Mouse (Mus musculus): Measurements from ENCODE around the gene Nrbp1.
"Not testable (repeated sequence)": the region's sequence is repeated elsewhere in the genome, so short reads cannot be mapped to it uniquely, and the experiment has no call there.

Gene Nrbp1

DNA sequence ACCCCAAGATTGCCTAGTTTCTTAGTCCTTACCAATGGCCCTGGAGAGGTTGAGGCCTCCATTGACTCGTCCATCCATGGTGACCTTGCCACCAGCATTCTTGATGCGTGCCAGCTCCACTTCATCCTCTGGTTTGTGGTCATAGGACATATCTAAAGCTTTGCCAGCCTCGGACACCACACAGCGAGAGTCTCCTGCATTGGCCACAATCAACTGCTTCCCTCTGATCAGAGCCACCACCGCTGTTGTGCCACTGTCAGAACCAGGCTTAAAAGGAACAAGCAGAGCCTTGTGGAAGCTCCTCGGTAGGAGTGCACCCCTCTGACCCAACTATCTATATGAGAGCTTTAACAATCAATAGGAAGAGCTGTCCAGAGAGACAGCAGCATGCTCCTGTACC lies 36.2 kb upstream of the Nrbp1 start:
- DNase-seq (ENCODE audit: low read depth, low spot score): no peak

DNA sequence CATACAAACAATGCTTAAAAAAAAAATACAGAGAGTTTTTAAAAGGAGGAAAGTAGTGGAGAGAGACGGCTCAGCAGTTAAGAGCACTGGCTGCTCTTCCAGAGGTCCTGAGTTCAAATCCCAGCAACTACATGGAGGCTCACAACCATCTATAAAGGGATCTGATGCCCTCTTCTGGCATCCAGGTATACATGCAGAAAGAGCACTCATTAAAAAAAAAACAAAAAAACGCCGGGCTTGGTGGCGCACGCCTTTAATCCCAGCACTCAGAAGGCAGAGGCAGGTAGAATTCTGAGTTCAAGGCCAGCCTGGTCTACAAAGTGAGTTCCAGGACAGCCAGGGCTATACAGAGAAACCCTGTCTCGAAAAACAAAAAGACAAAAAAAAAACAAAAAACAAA lies 24.1 kb upstream of the Nrbp1 start:
- not testable (repeated sequence) for DNase-seq (ENCODE audit: low read depth, low spot score)

DNA sequence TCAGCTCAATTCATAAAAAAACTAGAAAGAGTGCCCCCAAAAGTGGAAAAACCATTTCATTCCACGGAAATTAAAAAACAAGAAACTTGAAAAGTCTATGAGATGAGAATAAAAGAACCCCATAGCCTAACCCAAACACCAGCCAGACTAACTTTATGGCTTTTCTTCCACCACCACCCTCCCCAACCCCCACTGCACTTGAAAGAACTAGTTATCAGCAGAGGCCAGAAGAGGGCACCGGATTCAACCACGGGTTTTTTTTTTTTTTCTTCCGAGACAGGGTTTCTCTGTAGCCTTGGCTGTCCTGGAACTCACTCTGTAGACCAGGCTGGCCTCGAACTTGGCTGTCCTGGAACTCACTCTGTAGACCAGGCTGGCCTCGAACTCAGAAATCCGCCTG lies 22.4 kb upstream of the Nrbp1 start:
- DNase-seq (ENCODE audit: low read depth, low spot score): no peak

DNA sequence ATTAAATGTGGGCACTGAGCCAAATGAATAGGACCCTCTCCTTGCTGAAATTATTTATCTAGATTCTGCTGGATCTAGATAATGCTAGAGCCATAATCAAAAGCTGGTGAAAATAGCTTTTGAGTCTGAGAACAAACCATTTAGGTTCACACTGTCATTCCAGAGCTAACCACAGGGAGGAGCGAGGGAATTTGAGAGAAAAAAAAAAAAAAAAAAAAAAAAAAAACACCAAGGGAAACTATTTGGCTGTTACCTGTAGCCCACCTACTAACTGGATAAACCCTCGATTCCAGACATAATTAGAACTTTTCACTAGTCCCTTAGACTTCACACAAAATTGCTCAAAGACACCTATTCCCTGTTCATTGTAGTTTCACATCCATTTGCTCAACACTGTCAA lies 21.6 kb upstream of the Nrbp1 start:
- no peak for DNase-seq (ENCODE audit: low read depth, low spot score)

DNA sequence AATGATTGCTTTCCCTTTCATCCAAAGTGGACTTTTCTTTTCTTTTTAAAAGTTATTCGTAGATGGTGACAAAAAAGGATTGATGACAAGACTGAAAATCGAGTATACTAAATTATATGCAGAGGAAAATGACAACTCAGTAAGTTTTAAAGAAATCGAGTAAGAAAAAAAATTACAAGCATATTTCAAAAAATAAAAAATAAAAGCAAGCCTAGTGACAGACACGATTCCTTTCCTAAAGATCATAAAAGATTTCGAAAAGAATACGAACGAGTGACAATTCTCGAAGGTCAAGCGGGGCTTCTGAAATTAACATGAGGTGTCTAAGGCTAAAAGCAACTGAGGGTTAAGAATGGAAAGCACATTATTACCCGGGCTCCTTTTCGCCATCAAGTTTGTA lies 21.2 kb upstream of the Nrbp1 start:
- no peak for DNase-seq (ENCODE audit: low read depth, low spot score)

DNA sequence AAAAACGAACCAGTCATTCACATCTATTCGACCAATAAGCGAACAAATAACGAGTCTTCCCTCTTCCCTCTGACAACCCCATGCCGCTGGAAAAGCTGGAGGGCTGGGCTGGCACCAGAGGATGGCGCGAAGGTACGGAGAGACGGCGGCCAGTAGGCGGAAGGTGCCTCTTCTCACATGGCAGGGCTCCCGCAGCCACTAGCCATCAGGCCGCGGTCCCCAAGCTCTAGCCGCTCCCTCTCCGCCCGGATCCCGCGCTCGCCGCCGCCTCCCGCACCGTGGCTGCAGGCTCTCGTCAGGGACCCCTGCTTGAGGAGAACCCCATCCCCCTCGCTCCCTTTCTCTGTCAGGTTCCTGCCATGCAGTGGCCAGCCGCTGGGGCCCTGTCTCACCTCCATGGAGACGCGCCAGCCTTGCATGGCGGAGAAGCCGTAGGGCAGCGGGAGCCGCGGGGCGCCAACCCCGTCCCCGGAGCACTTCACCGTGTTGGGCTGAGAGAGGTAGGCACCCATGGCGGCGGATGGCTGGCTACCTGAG lies 20.7 kb upstream of the Nrbp1 start:
- no peak for DNase-seq (ENCODE audit: low read depth, low spot score)

DNA sequence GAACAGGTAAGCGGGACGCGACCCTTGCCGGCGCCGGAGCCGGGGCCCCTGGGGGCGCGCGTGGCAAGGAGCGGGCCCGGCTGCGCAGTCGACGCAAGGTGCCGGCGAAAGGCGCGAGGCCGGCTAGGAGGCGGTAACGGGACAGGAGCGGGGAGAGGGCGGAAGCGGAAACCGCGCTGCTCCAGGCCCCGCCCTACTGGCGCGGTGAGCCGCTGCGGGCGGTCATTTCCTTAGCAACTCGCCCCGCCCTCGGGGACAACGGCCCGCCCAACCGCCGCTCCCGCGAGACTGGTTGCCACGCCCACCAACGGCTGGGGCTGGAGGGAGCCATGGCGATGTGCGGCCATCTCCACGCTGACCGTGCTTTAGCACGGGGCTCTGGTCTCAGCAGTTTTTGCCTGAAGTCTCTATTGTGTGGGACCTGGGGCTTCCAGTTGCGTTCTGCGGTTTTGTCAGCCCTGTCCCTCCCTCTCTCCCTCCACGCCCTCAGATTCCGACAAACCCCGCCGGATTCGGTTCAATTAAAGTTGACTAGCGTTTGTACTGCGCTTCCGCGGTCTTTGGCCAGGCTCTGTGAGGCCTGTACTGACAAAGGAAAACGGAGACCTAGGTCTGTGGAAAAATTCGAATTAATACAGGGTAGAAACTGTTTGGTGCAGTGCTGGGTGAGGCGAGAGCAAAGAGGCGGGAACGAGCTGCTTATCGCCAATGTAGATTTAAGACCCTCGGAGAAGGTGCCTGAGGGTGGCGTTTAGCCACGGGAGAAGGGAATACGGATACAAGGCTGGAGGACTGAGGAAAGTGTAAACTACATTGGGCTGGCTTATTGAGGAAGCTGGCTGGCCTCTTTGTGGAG lies 20.0 kb upstream of the Nrbp1 start, which contains the start of gene Ppm1g:
Gene Ppm1g (minus strand): TSS at position 240 of the 856 bp plus-strand sequence.
- peak; percentile 88 for DNase-seq (ENCODE audit: low read depth, low spot score)

DNA sequence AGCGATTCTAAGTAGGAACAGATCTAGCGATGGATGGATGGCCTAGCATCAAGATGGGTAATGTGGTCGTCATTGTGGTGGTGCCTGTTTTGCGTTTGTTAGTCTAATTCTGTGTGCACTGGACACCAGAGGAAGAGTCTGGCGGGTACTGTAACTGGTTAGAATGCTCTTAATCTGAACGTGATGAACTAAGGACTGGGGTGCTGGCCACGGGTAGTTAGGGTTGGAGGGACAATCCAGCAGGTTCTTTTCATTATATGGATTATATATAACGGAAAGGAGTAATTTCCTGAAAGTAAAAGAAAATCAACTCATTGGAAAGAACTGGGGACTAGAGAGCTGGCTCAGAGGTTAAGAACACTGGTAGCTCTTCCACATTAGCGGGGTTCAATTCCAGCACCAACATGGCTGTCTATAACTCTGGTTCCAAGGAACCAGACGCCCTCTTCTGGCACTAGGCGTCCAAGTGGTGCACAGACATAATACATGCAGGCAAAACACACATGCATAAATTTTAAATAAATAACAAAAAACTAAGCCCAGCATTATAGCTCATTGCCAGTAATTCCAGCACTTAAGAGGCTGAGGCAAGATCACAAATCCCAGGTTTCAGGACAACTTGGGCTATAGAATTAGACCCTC lies 19.2 kb upstream of the Nrbp1 start:
- DNase-seq (ENCODE audit: low read depth, low spot score): no peak

DNA sequence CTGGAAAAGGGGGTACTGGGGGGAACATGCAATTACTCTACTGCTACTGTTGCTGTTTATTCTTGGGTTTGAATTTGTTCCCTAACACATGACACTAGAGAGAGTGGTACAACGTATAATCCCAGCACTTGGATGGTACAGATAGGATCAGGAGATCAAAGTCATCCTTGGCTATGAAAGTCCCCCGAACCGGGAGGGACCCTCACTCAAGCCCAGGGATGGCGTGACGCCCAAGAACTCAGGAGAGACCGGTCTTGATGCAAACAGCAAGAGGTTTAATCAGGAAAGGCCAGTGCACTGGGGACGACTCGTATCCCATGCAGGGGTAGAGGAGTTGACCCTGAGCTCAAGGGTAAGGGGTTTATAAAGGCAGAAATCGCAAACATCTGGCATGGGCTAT lies 18.0 kb upstream of the Nrbp1 start:
- no peak for DNase-seq (ENCODE audit: low read depth, low spot score)

DNA sequence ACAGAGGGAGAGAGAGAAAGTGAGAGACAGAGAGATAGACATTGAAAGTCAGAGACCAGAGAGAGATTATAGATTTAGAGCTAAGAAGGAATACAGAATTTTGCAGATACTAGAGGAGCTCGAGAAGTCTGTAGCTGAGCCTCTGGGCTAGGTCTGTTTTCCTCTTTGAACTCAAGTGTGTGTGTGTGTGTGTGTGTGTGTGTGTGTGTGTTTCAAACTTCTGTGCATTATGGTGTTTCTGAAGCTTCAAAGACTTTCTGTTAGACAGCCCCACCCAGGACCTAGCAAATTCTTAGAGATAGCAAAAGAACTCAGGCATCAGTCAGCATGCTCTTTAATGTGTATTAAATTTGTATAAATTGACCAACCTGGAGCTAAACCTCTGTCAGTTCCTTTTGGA lies 14.0 kb upstream of the Nrbp1 start:
- no peak for DNase-seq (ENCODE audit: low read depth, low spot score)

DNA sequence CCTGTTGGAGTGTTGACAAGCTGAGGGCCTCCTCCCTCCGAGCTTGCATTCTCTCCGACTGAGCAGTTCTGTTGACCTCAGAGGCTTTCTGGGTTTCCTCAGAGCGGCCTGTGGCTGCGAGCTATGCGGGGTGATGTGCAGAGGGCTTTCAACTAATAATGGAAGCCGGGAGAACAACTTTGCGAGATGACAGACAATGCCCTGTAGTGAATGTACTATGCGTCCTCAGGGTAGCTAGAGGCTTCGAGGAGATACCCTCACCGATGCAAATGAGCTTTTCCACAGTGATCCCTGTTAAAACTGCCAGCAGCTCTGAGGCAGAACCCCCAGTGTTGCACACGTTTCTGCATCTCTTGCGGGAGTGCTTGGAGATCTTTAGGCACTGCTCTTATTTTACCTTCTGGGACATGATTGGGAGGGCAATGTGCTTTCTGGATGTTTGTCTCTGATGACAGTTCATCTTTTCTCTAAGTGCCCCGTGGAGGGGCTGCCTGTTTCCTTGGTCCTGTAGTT lies 914 bp downstream of the Nrbp1 start:
- DNase-seq (ENCODE audit: low read depth, low spot score): no peak

DNA sequence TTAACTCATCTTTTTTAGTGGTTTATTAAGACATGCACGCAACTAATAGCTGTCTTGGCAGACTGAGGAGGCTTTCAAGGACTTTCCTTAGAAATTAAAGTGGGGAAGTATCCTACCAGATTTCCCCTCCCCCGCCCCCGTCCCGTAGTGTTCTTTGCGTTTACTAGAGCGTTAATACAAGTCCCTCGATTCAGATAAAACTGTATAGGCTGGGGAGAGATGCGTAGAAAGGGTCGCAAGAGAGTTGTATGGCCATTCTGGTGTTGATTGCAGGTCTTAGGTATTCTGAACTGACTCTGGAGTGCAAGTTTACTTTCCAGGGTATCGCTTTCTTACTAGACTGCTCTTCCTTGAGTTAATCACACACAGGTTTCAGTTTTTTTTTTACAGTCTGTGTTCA lies 1.5 kb downstream of the Nrbp1 start:
- DNase-seq (ENCODE audit: low read depth, low spot score): no peak

DNA sequence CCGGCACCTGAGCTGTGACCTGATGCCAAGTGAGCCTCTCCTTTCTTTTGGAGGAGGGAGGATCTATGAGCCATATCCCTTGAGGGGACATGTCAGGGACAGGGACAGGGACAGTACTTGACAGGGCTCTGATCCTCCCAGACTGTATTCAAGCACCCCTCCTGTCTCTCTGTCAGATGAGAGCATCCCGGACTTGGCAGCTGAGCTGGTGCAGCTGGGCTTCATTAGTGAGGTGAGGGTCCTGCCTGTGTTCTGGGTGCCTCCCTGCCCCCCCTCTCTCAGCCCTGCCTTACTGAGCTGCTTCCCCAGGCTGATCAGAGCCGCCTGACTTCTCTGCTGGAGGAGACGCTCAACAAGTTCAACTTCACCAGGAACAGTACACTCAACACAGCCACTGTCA lies 10.1 kb downstream of the Nrbp1 start:
- no peak for DNase-seq (ENCODE audit: low read depth, low spot score)

DNA sequence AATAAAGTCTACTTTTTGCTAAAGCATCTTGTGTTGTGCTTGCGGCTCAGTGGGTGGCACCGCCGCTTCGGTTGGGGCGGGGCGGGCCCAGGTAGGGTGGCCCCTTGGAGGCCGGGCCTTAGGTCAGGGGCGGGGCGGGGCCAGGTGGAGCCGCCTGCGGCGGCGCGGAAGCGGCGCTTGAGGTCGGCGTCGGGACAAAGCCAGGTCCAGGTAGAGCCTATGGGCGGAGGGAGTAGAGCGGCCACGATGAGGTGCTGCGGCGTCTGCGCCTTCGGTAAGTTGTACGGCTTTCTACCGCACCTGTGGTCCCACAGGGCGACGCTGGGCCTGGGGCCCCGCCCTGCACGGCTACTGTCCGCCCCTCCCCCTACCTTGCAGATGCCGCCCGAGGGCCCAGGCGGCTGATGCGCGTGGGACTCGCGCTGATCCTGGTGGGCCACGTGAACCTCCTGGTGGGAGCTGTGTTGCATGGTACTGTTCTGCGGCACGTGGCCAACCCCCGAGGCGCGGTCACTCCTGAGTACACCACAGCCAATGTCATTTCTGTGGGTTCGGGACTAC lies 11.0 kb downstream of the Nrbp1 start, which contains the start of gene Krtcap3:
Gene Krtcap3 (plus strand): TSS at position 151 of the 561 bp plus-strand sequence.
- DNase-seq (ENCODE audit: low read depth, low spot score): no peak

DNA sequence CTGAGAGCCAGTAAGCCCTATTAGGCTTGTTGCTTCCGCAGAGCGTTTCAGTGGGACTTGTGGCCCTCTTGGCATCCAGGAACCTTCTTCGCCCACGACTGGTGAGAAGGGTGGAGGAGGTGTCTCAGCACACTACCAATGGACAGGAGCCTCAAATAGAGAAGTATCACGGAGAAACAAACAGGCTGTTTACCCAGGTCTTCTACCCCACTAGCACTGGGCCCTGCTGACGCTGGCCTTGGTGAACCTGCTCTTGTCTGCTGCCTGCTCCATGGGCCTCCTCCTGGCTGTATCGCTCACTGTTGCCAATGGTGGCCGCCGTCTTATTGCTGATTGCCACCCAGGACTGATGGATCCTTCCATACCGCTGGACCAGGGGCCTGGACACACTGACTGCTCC lies 11.5 kb downstream of the Nrbp1 start:
- no peak for DNase-seq (ENCODE audit: low read depth, low spot score)

DNA sequence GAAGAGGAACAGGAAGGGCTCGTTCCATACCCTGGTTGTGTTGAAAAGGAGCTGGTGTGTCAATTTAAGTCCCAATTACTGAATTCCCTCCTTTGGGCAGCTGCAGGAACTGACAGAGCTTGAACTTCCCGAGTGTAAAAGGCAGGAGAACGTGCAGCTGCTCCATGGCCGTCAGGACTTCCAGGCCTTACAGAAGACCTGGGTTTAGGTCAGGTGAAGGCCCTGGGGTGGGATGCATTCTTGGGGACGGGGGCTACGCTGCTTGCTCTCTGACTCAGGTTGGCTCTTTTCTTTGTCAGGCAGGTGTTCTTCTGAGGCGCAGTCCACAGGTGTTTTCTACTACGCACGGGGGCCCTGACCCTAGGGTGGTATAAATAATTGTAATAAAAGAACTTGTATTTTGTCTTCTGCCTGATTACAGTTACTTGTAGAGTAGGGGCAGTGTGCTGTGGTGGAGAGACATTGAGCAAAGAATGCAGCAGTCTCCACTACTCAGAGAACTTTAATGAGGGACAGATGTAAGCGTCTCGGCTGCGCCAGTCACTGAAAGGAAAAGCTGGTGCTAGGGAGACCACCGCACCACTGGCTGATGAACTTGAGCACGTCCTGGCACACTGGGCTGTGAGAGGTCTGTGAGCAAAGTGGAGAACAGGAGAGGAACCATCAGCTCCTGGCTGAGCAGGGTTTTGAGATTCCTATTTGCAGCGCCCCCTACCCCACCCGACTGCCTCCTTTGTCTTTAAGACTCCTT lies 12.3 kb downstream of the Nrbp1 start:
- no peak for DNase-seq (ENCODE audit: low read depth, low spot score)

DNA sequence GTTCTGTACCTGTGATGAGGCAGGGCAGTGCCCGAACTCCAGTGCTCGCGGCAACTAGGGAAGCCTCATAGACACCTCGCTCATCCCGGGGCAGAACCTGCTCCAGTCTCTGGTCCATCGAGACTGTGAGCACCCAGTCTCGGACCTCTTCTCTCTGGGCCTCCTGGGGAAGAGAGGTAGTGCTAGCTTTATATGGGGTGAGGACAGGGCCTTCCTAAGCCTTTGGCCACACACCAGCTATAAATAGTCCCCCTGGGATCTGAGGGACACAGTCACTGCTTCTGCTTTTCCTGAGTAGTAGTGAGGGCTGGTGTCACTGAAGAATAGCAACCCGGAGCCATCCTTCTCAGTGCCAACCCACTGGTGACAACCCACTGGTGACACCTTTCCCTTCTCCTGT lies 13.1 kb downstream of the Nrbp1 start:
- no peak for DNase-seq (ENCODE audit: low read depth, low spot score)

DNA sequence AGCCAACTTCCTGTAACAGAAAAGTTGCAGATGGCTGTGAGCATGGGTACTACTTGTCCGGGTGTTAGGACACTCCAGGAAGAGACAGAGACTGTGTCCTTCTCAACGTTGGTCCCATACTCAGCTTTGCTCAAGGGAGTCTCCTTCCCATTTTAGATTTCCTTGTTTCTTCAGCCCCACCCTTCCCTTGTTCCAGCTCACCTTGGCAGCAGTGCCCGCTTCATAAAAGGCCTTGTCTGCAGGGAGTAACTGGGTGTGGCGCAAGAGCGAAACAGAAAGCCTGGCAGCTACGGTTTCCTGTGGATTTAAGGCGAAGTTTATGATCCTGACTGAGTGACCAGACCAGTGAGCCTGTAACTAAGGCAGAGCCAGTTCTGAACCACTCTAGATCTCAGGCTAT lies 13.8 kb downstream of the Nrbp1 start:
- no peak for DNase-seq (ENCODE audit: low read depth, low spot score)

DNA sequence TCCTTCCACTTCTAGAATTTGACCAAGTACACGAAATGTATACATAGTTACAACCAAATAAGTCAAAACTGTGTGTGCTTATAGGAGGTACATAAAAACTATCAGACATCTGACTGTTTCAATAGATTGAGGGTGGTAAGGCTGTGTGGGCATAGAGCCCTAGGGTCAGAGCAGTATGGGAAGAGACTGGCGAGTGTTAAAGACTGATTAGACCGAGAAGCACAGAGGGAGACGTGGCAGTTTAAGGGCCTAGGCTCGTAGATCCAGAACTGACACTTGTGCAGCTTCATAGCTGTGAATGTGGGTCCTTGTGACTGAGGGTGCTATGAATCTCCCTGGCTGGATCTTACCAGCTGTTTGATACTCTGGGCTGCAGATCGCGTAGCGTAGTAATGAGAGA lies 14.2 kb downstream of the Nrbp1 start:
- no peak for DNase-seq (ENCODE audit: low read depth, low spot score)

DNA sequence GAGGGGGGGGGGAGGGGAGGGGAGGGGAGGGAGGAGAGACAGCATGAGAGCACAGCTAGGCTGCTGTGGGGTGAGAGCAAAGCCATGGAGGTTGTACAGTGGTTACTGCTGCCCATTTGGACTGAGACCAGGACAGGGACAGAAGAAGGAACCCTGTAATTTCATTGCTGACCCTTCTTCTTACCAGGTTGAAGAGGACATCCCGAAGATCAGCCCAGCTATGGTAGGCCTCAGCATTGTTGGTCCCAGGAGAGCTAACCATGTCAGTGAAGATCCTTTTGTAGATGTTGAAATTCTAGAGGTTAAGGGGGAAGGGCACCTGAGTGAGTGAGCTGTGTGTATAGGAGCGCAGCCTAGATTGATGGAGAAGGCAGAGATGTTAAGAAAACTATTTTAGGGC lies 14.7 kb downstream of the Nrbp1 start:
- no peak for DNase-seq (ENCODE audit: low read depth, low spot score)

DNA sequence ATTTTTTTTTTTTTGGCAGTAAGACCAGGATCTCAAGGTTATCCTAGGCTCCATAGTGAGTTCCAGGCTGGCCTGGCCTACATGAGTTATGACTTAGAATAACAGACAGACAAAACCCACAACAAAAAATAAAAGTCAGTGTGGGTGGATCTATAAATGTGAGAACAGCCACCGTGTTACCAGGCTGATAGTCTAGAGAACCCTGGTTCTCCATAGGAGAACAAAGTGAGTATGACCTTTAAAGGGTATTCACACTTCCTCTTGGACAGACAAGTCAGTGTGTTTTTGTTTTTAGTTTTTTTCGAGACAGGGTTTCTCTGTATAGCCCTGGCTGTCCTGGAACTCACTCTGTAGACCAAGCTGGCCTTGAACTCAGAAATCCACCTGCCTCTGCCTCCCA lies 15.3 kb downstream of the Nrbp1 start:
- DNase-seq (ENCODE audit: low read depth, low spot score): no peak

DNA sequence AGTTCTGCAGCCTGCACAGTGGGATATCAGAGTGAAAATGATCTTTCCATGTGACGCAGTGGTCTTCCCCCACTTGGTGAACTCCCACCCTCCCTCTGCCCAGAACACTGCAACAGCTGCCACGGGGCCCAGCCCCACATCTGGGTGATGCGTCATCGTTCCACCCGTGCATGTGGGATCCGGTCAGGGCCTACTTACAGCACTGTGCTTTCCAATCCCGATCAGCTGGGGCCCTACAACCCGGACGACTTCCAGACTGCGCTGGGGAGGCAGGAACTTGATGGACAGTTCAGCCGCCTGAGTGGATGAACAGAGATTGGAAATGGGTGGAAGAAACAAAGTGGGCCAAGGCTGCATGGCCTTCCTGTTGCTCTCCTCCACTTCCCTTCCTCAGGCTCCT lies 17.0 kb downstream of the Nrbp1 start:
- DNase-seq (ENCODE audit: low read depth, low spot score): no peak

Data from telencephalon, adult 2 months (tissue).